36 mouse cellular contexts compared by ENCODE assay signal in the genomic region with DNA sequence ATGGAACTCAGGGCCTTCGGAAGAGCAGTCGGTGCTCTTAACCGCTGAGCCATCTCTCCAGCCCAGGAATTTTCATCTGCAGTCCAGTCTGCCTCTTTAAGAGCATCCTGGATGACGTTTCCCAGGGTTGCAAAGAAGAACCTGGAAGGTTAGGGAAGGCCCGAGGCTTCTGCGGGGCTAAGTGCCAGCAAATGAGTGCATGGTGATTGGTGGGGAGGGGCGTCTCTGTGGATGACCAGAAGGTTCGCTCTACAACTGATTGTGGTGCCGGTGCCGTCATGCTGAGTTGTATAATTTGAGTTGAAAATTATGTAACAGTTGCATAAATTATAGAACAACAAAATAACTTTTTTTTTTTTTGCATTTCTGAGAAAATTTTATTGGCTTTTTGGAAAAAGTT. TPM values are rescaled to one million over a fixed set of nuclear protein-coding genes. Genes with fewer than 3 reads are reported as not detected.
"Had no signal": no experiment of that assay in that cellular context is flagged by ENCODE, and none has a peak within 500 bp of the region (broad histone marks: within the 10 kb centered on the region; RNA-seq: fewer than 3 reads in every experiment).

No protein-coding gene starts in this region.

- ATAC-seq: hindbrain, embryonic 16.5 days; hindbrain, postnatal 0 days; inflammation-experienced regulatory T-cells, adult 6 months; intestine, embryonic 15.5 days; intestine, embryonic 16.5 days; intestine, postnatal 0 days had no signal

- DNase-seq: heart, postnatal 10 days; heart, postnatal 14 days; heart, postnatal 36 days; heart, postnatal 4 days; kidney, postnatal 10 days; kidney, postnatal 4 days; layer of hippocampus, adult 9-11 months; layer of hippocampus, postnatal 36 days had no signal

- H3K4me3 ChIP-seq: heart, embryonic 10.5 days; heart, embryonic 12.5 days; heart, embryonic 13.5 days; heart, embryonic 15.5 days; hindbrain, embryonic 10.5 days; hindbrain, embryonic 12.5 days; hindbrain, embryonic 13.5 days; hindbrain, embryonic 15.5 days; intestine, embryonic 15.5 days; kidney, embryonic 15.5 days; layer of hippocampus, adult 2 months; left cerebral cortex, adult 2 months had no signal

- H3K9me3 ChIP-seq: heart, embryonic 10.5 days; heart, embryonic 12.5 days; heart, embryonic 13.5 days; heart, embryonic 15.5 days; hindbrain, embryonic 10.5 days; hindbrain, embryonic 12.5 days; hindbrain, embryonic 13.5 days; hindbrain, embryonic 15.5 days; intestine, embryonic 15.5 days; kidney, embryonic 15.5 days had no signal

- H3K36me3 ChIP-seq: heart, embryonic 10.5 days; heart, embryonic 12.5 days; heart, embryonic 13.5 days; heart, embryonic 15.5 days; hindbrain, embryonic 10.5 days; hindbrain, embryonic 12.5 days; hindbrain, embryonic 15.5 days; intestine, embryonic 15.5 days; kidney, embryonic 15.5 days had no signal

- H3K4me2 ChIP-seq: heart, embryonic 11.5 days; heart, embryonic 12.5 days; heart, embryonic 13.5 days; heart, embryonic 15.5 days; hindbrain, embryonic 12.5 days; hindbrain, embryonic 13.5 days; hindbrain, embryonic 14.5 days; hindbrain, embryonic 15.5 days; intestine, embryonic 15.5 days; kidney, embryonic 15.5 days had no signal

- H3K9ac ChIP-seq: heart, embryonic 12.5 days; heart, embryonic 13.5 days; heart, embryonic 15.5 days; hindbrain, embryonic 12.5 days; hindbrain, embryonic 13.5 days; hindbrain, embryonic 14.5 days; hindbrain, embryonic 15.5 days; intestine, embryonic 15.5 days; kidney, embryonic 15.5 days had no signal

- H3K27ac ChIP-seq: heart, embryonic 10.5 days; heart, embryonic 13.5 days; heart, embryonic 15.5 days; hindbrain, embryonic 10.5 days; hindbrain, embryonic 12.5 days; hindbrain, embryonic 13.5 days; hindbrain, embryonic 14.5 days; hindbrain, embryonic 15.5 days; hindbrain, postnatal 0 days; intestine, embryonic 15.5 days; kidney, embryonic 15.5 days; kidney, postnatal 0 days; layer of hippocampus, adult 2 months; left cerebral cortex, adult 2 months had no signal

RNA-seq across cellular contexts. Expression of gene Slc22a7, which starts 0.9 kb away (rescaled TPM):
- total RNA-seq: heart, postnatal 10 days; heart, postnatal 14 days; heart, postnatal 25 days; heart, postnatal 36 days; heart, postnatal 4 days; hematopoietic stem cell, adult 5-6 weeks; hindbrain, postnatal 0 days had no signal
- polyA plus RNA-seq: heart, embryonic 11.5 days; heart, embryonic 12.5 days; heart, embryonic 13.5 days; heart, embryonic 14.5 days; heart, postnatal 0 days; hindbrain, embryonic 10.5 days; hindbrain, embryonic 11.5 days; hindbrain, embryonic 12.5 days; hindbrain, embryonic 13.5 days; hindbrain, embryonic 14.5 days; hindbrain, embryonic 15.5 days; hindbrain, embryonic 16.5 days; hindbrain, postnatal 0 days; inflammation-experienced regulatory T-cells, adult 6 months; intestine, embryonic 14.5 days; intestine, embryonic 15.5 days; intestine, embryonic 16.5 days; intestine, postnatal 0 days; kidney, embryonic 14.5 days; kidney, embryonic 15.5 days; large intestine, adult 2 months had no signal

RNA-seq across cellular contexts. Expression of gene Crip3, which starts 10.4 kb away (rescaled TPM):
- total RNA-seq: hematopoietic stem cell, adult 5-6 weeks had no signal
- polyA plus RNA-seq: inflammation-experienced regulatory T-cells, adult 6 months had no signal
